Mouse (Mus musculus): Measurements from ENCODE around the gene Rrp36.
A peak's percentile ranks its signal among the peaks of the same experiment; 100 is the strongest.

Rrp36 gene

GRCm38 (mm10) chr17:46673850-46674529, at the start of gene Rrp36:
Gene Rrp36, minus strand, starts transcription at chr17:46674352.
- DNase-seq: peak; percentile 89

GRCm38 (mm10) chr17:46721077-46721476, 46.9 kb upstream of the Rrp36 start:
- no peak for DNase-seq

GRCm38 (mm10) chr17:46714756-46715481, 40.8 kb upstream of the Rrp36 start:
- peak; percentile 31 to 32 for DNase-seq

- no peak for DNase-seq
These were observed 39.7 kb upstream of the Rrp36 start for GRCm38 (mm10) chr17:46713849-46714248.

DNA sequence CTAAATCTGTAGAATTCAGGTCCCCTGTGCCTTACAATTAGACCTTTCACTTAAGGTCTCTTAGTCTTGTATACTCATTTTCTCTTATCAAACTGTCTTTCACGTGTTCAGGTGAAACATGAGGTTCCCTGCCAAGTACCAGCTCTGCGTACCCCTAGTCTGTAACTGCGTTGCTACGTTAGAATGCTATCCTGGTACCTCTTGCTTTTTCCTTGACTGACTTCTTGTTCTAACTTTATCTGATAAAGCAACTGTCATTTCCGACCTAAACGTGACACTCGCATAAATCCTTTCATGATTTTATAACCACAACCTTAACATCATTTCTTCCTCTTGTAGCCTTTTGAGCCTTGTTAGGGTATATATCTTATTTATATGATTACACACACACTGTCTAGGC, 38.3 kb upstream of the Rrp36 start:
- DNase-seq: no peak

DNA sequence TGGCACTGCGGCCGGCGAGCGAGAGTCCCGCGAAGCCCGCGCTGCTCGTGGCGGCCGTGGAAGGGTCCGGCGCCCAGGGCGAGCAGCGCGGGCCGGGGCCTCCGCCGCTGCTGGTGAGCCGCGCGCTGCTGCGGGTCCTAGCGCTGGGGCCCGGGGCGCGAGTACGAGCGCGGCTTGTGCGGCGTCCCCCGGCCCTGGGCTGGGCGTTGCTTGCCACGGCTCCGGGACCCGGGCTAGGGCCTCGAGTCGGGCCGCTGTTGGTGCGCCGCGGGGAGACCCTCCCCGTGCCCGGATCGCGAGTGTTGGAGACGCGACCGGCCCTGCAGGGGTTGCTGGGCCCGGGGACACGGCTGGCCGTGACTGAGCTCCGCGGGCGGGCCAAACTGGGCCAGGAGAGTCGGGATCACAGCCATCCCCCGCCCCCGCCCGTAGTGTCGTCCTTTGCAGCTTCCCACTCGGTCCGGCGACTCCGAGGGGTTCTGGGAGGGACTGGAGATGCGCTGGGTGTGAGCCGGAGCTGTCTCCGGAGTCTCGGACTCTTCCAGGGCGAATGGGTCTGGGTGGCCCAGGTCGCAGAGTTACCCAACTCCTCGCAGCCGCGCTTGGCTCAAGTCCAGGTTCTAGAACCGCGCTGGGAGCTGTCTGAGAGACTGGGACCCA, 37.6 kb upstream of the Rrp36 start:
- no peak for DNase-seq

GRCm38 (mm10) chr17:46710959-46711597, 36.9 kb upstream of the Rrp36 start, which contains the start of gene Pex6:
Gene Pex6, plus strand, starts transcription at chr17:46711463.
- peak; percentile 94 for DNase-seq

DNA sequence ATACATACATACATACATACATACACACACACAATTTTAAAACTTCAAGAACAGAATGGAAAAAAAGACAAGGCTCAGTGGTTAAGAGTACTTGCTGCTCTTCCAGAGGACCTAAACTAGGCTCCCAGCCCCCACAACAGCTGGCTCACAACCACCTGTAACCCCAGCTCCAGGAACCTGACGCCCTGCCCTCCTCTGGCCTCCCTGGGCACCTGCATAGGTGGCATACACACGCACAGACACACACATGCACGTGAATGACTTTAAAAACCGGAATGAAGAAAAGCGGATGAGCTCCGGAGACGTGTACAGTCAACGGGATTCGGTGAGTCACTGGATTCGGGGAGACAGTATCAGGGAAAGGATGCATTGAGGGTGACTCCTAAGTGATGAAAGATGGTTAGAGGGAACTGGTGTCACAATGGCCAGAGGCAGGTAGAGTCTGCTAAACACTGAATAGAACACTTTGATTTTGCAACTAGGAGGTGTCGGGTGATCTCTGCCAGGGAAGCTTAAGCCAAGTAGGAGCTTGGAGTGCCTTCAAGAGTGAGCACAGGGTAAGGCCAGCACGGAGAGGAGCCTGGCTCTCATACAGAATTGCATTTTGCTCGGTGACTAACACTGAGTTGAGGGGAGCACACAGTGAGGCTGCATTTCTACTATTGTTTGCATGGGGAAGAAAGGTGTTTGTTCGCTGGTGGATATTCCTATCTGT, 32.4 kb upstream of the Rrp36 start:
- no peak for DNase-seq

DNA sequence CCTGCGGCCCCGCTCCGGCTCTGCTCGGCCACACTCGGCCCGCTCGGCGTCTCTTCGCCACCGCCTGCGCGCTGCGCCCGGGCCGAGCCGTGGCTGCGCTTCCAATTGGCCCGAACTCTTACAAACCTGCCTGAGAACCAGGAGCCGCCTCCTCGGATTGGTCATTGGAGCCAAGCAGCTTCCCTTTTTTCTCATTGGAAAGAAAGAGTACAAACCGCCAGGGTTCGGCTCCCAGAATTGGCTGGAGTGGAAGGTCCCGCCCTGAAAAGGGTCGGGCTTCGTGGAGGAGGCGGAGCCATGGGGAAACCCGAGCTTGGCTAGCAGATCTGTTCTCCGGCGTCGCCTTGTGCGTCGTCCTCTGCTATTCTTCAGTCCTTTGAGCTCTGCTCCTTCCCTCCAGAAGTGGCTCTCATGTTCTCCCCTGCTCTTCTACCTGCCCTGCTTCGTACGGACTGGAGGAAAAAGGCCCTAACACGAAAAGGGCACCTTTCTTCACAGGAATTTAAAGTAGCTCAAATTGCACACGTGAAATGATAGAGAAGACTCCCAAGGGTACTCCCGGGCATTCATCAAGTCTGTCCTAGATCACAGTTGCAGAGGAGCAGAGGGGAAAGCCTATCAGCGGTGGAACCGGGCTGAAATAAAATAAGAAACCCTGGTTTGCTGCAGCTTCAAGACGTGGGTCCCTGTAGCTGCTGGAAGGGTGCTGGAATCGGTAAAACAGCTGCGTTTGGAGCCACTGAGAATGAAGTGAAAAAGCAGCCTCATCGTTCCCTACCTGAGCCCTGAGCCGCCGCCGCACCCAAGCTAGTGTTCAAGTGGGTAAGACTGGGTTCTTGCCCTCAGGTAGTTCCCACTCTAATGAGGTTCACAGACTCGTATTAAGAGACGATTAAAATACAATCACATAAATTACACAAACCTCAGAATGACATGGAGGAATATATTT, 31.0 kb upstream of the Rrp36 start, which contains the start of gene Ppp2r5d:
Gene Ppp2r5d (minus strand): TSS at position 225 of the 949 bp plus-strand sequence.
- peak; percentile 96 to 97 for DNase-seq

GRCm38 (mm10) chr17:46703971-46704886, 30.1 kb upstream of the Rrp36 start:
- peak in 1 of 2 experiments; percentile 11 for DNase-seq

- no peak for DNase-seq
These were observed 28.4 kb upstream of the Rrp36 start for GRCm38 (mm10) chr17:46702506-46702905.

DNA sequence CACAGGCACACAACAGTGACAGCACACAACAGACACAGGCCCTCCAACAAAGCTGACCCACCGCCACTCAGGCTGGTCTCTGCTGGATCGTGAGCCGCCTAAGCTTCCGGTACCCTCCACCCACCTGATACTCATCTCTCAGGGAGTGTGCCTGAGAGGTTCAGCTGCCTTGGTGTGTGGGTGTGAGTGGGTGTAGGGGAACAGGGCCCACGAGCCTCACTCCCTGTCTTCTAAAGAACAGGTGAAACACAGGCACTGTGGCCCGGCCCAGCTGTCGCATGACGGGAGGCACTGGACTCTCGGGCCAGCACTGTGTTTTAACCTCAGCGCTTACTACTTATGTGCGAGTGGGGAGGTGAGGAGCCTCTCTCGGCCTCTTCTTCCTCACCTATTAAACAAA, 27.9 kb upstream of the Rrp36 start:
- DNase-seq: no peak

- DNase-seq: no peak
These were observed 27.3 kb upstream of the Rrp36 start for GRCm38 (mm10) chr17:46701489-46701888.

- no peak for DNase-seq
These were observed 25.8 kb upstream of the Rrp36 start for GRCm38 (mm10) chr17:46699912-46700311.

DNA sequence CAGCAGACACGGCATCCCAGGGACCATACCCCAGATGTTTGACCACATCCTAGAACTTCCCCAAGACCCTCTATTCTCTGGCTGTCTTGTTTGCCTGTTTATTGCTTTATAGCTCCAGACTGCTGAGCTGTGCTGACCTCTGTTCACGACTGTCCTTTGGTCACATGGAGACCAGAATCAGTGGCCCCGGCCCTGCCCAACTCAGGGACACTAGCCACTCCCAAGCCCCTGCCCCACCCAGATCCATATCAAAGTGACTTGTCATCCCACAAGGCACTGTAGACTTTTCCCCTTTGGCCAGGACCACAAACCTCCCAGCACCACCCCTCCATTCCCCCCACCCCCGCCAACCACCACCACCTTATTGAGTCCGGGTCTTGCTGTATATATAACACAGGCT, 25.1 kb upstream of the Rrp36 start:
- no peak for DNase-seq

GRCm38 (mm10) chr17:46698515-46698914, 24.4 kb upstream of the Rrp36 start:
- no peak for DNase-seq

DNA sequence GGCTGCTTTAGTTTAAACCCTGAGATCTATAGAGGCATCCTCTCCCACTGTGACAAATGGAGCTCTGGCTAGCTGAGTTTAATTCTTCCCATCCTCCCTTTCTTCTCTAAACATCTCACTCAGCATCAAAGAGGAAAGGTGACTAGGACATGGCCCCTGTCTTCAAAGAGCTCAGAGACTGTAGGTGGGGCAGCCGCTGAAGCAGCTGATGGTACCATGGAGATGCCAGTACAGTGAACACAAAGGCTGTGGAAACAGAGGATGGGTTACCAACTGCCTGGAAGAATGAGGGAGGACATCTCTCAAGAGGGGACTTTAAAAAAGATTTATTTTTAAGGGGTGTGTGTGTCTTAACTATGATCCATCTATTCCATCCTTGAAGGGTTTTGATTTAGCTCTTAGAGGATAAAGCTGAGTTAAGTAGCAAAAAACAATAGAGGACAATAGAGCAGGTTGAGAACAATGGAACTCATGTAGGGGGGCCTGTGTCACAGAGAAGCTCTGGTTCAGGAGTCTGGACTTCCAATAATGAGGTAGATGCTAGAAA, 20.4 kb upstream of the Rrp36 start:
- DNase-seq: no peak

DNA sequence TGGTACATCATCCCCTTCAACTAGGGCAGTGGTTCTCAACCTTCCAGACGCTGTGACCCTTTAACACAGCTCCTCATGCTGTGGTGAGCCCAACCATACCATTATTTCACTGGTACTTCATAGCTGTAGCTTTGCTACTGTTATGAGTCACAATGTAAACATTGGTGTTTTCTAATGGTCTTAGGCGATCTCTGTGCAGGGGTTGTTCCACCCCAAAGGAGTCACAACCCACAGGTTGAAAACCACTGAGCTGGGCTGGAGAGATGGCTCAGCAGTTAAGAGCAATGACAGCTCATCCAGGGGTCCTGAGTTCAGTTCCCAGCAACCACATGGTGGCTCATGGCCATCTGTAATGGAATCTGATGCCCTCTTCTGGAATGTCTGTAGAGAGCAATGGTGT, 17.2 kb upstream of the Rrp36 start:
- DNase-seq: no peak

DNA sequence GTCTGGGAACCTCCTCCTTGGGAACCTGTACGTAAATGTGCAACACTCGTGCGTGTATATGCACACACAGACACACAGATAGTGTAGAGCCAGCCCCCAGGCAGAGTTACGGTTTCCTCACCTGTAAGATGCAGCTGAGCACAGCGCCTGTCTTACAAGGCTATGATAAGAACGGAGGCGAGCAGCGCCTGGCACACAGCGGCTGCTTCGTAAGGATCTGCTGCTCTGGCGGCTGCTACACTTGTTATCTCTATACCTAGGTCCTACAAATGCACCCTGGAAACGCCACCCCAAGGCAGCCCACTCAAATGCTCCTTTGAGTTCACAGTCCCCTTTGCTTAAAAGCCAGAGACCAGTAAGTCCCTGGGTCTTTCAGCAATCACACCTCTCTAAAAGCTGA, 16.5 kb upstream of the Rrp36 start:
- no peak for DNase-seq

DNA sequence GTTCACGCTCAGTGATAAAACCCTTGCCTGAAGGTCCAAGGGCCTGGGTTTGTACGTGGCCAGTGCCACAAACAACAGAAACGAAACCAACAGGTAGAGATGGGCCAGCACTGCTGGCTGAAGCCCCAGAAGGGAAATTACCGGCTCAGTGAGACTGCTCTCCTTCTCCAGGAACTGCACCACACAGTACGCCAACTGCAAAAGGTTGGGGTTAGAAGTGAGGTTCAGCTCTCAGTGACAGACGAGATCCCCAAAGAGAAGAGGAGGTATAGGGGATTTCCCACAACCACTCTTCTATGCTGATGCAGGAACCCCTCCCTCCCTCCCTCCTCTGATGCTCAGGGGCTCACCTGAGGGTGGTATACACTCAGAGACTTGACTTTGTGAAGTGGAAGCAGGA, 11.8 kb upstream of the Rrp36 start:
- no peak for DNase-seq

Data from B cell, adult 2 months (primary cell).